Mouse (Mus musculus) thymus, adult 2 months (tissue): Measurements from ENCODE around the gene Rspo1. TPM values are rescaled to one million over a fixed set of nuclear protein-coding genes. Genes with fewer than 3 reads are reported as not detected.
A peak's percentile ranks its signal among the peaks of the same experiment; 100 is the strongest.

Source experiments
- DNase-seq: peaks from one replicate; pipeline ENCODE4 v3.0.0; 2021
- H3K27ac ChIP-seq: fragments of 200-500 bp; 2 replicates; pipeline ENCODE4 v1.5.1; 2012; ENCODE audit warnings: low read length, control low read depth; ENCODE audit not compliant: control insufficient read depth, insufficient read depth
- H3K27me3 ChIP-seq: fragments of 200-500 bp; 2 replicates; pipeline ENCODE4 v1.6.1; 2012; ENCODE audit warnings: mild to moderate bottlenecking, low read length, moderate library complexity, mixed read lengths; ENCODE audit not compliant: control insufficient read depth, insufficient read depth
- H3K36me3 ChIP-seq: fragments of 200-500 bp; 2 replicates; pipeline ENCODE4 v1.6.1; 2012; ENCODE audit warnings: mild to moderate bottlenecking, low read length, moderate library complexity; ENCODE audit not compliant: control insufficient read depth, insufficient read depth
- H3K4me1 ChIP-seq: fragments of 200-500 bp; replicated peaks from 2 replicates; pipeline ENCODE4 v1.6.1; 2012; ENCODE audit warnings: low read length; ENCODE audit not compliant: control insufficient read depth, insufficient read depth
- H3K4me3 ChIP-seq: fragments of 200-500 bp; 2 replicates; pipeline ENCODE4 v1.5.1; 2012; ENCODE audit warnings: mild to moderate bottlenecking, low read length, control low read depth, moderate library complexity; ENCODE audit not compliant: control insufficient read depth, insufficient read depth
- CTCF ChIP-seq: fragments of 200-500 bp; IDR thresholded peaks from 2 replicates; pipeline ENCODE4 v1.5.1; 2012; ENCODE audit warnings: mild to moderate bottlenecking, control low read depth, low read length, moderate library complexity, borderline replicate concordance; ENCODE audit not compliant: control insufficient read depth, poor library complexity, insufficient read depth; ENCODE audit errors: extremely low read depth
- POLR2A ChIP-seq: fragments of 200-500 bp; IDR thresholded peaks from 2 replicates; pipeline ENCODE4 v1.6.1; 2012; ENCODE audit warnings: mild to moderate bottlenecking, low read length, control low read depth, moderate library complexity; ENCODE audit not compliant: control insufficient read depth, poor library complexity, insufficient read depth; ENCODE audit errors: extremely low read depth
- WGBS: fragments of 180-500 bp; shearing (Covaris S2); methylation state at CpG from one replicate; pipeline ENCODE4 v1.1.7; 2018; 5-methylcytosine and 5-hydroxymethylcytosine counted together
- polyA plus RNA-seq: library from polyadenylated mRNA; depleted of rRNA; stranded (reverse); fragments of >200 nt; gene quantifications from 2 replicates; pipeline ENCODE4 v1.2.3, GENCODE M21; 2012

The Rspo1 gene
- polyA plus RNA-seq, 1 experiment = 2.3 TPM

DNA sequence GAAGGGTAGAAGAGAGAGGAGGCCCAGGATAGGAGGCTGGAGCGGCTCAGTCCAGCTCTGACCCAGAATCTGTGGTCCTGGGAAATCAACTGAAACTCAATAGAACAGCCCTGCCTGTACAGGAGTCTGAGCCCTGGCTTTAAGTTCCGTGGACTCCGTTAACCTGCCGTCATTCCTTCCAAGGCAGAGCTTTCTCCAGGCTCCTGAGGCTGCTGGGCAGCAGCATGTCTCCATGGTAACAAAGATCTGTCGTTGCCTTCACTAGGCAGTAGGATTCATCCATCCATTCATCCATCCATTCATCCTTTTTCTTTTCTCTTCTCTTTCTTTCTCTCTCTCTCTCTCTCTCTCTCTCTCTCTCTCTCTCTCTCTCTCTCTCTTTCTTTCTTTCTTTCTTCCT is 15.6 kb upstream of the Rspo1 start:
- WGBS = 84% methylated on average over 5 of the region's 5 CpGs
- DNase-seq = no peak
- H3K4me1 ChIP-seq = no peaks in the 10 kb centered on the region
- H3K4me3 ChIP-seq = no peak overlapping the region
- TF ChIP-seq POLR2A (no peak), CTCF (no peak)
- H3K27ac ChIP-seq = no peak overlapping the region
- no peaks in the 10 kb centered on the region for H3K36me3 ChIP-seq
- no peaks in the 10 kb centered on the region for H3K27me3 ChIP-seq

GRCm38 (mm10) chr4:124971094-124971493 is 15.1 kb upstream of the Rspo1 start:
- TF ChIP-seq POLR2A (no peak), CTCF (no peak)
- 79% methylated on average over 8 of the region's 8 CpGs for WGBS
- H3K36me3 ChIP-seq = no peaks in the 10 kb centered on the region

GRCm38 (mm10) chr4:124972316-124972715 is 13.9 kb upstream of the Rspo1 start:
- Histone ChIP-seq H3K4me3 (no peak overlapping the region), H3K27ac (no peak overlapping the region), H3K36me3 (no peaks in the 10 kb centered on the region), H3K4me1 (no peaks in the 10 kb centered on the region), H3K27me3 (no peaks in the 10 kb centered on the region)
- 87% methylated on average over 9 of the region's 9 CpGs for WGBS
- DNase-seq = no peak
- TF ChIP-seq CTCF (no peak), POLR2A (no peak)

More at GRCm38 (mm10) chr4:124971094-124971493, 15.1 kb upstream of the Rspo1 start:
- Histone ChIP-seq H3K27ac (no peak overlapping the region), H3K4me1 (no peaks in the 10 kb centered on the region), H3K4me3 (no peak overlapping the region), H3K27me3 (no peaks in the 10 kb centered on the region)
- DNase-seq = no peak

DNA sequence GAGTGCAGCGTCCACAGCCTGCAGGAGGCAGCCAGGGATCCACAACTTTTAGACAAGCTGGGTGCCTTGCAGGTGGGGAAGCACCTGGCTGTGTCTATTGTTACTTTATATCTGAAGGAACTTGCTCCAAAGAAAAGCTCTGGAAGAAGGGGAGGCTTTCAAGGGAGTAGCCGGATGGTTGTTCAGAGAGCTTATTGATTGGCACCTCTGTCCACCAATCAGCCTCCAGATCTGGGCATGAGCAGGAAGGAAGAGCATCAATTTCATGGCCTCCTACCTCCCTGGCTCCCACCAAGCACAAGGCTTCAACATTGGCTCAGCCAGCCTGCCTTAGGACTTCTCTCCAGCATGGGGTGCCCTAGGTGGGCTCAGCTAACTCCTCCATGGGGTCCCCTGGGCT is 12.9 kb upstream of the Rspo1 start:
- WGBS = 95% methylated on average over 2 of the region's 2 CpGs
- TF ChIP-seq CTCF = no peak
- no peak for TF ChIP-seq POLR2A
- Histone ChIP-seq H3K4me3 (no peak overlapping the region), H3K4me1 (no peaks in the 10 kb centered on the region), H3K27me3 (no peaks in the 10 kb centered on the region), H3K36me3 (no peaks in the 10 kb centered on the region), H3K27ac (no peak overlapping the region)
- no peak for DNase-seq

- DNase-seq = no peak
- WGBS = 51% methylated on average over 5 of the region's 5 CpGs
- Histone ChIP-seq H3K36me3 (no peaks in the 10 kb centered on the region), H3K4me3 (no peak overlapping the region), H3K4me1 (no peaks in the 10 kb centered on the region), H3K27me3 (no peaks in the 10 kb centered on the region), H3K27ac (no peak overlapping the region)
- TF ChIP-seq CTCF (no peak), POLR2A (no peak)
These were observed 8.0 kb upstream of the Rspo1 start for GRCm38 (mm10) chr4:124978201-124978600.

DNA sequence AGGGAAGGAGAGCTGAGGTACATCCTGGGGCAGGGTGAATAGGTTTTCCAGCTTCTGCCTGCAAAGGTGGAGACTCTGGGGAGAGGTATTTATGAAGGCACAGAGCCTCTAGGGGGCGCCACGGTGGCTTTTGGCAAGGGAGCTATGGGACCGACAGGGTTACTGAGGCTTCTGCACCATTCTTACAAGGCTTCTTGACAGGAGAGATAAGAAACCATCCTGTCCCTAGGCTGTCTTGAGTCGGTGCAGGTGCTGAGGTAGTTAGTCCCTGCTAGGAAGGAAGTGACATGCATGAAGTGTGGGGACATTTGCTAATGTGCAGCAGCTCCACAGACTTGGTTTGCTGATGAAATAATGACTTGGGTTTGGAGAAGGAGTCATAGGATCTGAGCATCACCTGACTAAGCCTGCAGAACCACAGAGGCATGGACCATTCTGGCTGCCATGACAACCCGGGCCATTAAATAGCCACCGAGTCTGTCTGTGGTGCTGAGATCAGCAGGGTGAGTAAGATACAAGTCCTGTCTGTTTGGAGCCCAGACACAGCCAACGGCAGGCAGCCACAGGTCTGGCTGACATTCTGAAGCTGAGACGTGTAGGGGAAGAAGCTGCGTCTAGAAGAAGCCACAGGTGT is 2.2 kb upstream of the Rspo1 start:
- no peak for TF ChIP-seq POLR2A
- Histone ChIP-seq H3K27me3 (peaks cover 13% of the 10 kb centered on the region), H3K4me1 (no peaks in the 10 kb centered on the region), H3K4me3 (no peak overlapping the region), H3K36me3 (no peaks in the 10 kb centered on the region), H3K27ac (no peak overlapping the region)
- 8% methylated on average over 9 of the region's 9 CpGs for WGBS
- peak; percentile 27 for DNase-seq
